Mouse (Mus musculus): ENCODE data around the gene Mrpl51. TPM values are rescaled to one million over a fixed set of nuclear protein-coding genes. Genes with fewer than 3 reads are reported as not detected.

Gene Mrpl51
- polyA plus RNA-seq, 1 experiment from 2014 or later, result 284 TPM

DNA sequence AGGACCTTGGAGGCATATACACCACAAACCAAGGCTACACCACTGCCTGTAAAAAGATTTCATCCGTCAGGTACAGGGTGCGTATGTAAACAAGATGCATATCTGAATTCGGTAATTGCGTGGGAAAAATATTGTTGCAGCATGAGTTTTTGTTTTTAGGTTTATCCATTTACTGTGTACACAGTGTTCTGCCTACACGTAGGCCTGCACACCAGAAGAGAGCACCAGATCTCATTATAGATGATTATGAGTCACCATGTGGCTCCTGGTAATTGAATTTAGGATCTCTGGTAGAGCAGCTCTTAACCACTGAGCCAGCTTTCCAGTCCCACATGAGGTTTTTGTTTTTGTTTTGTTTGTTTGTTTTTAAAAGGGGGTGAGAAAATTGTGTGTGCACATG, 5.6 kb downstream of the Mrpl51 start:
- ATAC-seq, result no peak
- 73% methylated on average over 5 of the region's 5 CpGs for WGBS
- Histone ChIP-seq H3K9ac (ENCODE audit: low read depth, low read length) (no peak overlapping the region), H3K9me3 (ENCODE audit: control insufficient read depth, low read length) (no peaks in the 10 kb centered on the region), H3K27me3 (replicated peaks; ENCODE audit: control insufficient read depth, insufficient read depth, low read length) (no peaks in the 10 kb centered on the region), H3K36me3 (ENCODE audit: control insufficient read depth, insufficient read depth, low read length) (no peaks in the 10 kb centered on the region), H3K4me1 (ENCODE audit: control insufficient read depth, insufficient read depth, low read length) (peaks cover 4% of the 10 kb centered on the region; the same call in 1 of the 2 replicates), H3K27ac (ENCODE audit: low read length) (no peak overlapping the region), H3K4me3 (ENCODE audit: low read length) (no peak overlapping the region), H3K4me2 (ENCODE audit: low read depth, low read length) (no peak overlapping the region)

DNA sequence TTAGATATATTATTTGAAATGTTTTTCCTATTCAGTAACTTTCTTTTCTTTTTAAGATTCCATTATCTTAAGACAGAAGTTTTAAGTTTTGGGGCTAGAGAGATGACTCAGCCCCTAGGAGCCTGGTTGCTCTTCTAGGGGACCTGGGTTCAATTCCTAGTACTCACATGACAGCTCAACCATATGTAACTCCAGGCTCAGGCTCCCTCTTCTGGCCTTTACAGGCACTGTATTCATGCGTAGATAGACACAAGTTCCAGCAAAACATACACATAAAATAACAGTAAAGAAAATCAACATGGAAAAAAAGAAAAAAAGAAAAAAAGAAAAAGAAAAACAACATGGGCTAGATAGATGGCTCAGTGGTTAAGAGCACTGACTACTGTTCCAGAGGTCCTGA, 18.8 kb downstream of the Mrpl51 start:
- Histone ChIP-seq H3K27me3 (replicated peaks; ENCODE audit: control insufficient read depth, insufficient read depth, low read length) (peaks cover 3% of the 10 kb centered on the region; the same call in 1 of the 2 replicates), H3K4me2 (ENCODE audit: low read depth, low read length) (no peak overlapping the region), H3K4me1 (ENCODE audit: control insufficient read depth, insufficient read depth, low read length) (no peaks in the 10 kb centered on the region), H3K4me3 (ENCODE audit: low read length) (no peak overlapping the region), H3K9ac (ENCODE audit: low read depth, low read length) (no peak overlapping the region), H3K9me3 (ENCODE audit: control insufficient read depth, low read length) (no peaks in the 10 kb centered on the region), H3K36me3 (ENCODE audit: control insufficient read depth, insufficient read depth, low read length) (no peaks in the 10 kb centered on the region), H3K27ac (ENCODE audit: low read length) (no peak overlapping the region)
- WGBS, result 81% methylated on average over 1 of the region's 1 CpGs
- ATAC-seq, result no peak

DNA sequence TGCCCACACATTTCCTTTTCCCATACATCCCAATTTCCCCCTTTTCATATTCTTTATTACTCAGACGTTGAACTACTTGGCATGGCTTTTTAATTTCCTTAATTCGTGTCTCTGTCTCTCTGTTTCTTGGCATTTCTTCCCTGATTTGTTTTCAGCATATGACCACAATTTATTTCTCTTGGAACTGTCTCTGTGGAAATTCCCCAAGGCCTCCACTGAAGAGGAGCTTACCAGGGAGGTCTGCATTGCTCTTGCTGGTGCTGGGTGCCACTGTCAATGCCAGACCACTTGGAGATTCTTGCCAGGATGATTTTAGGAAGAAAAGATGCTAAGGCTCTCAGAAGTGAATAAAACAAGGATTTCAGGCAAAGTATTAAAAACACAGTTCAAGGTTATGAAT, 21.0 kb downstream of the Mrpl51 start:
- WGBS, result 41% methylated on average over 2 of the region's 2 CpGs
- no peaks in the 10 kb centered on the region for H3K9me3 ChIP-seq (ENCODE audit: control insufficient read depth, low read length)
- no peaks in the 10 kb centered on the region for H3K36me3 ChIP-seq (ENCODE audit: control insufficient read depth, insufficient read depth, low read length)
- no peak for ATAC-seq
- H3K27me3 ChIP-seq (replicated peaks; ENCODE audit: control insufficient read depth, insufficient read depth, low read length), result peaks cover 3% of the 10 kb centered on the region; the same call in 1 of the 2 replicates
- no peak overlapping the region for H3K9ac ChIP-seq (ENCODE audit: low read depth, low read length)
- no peak overlapping the region for H3K4me3 ChIP-seq (ENCODE audit: low read length)
- no peak overlapping the region for H3K4me2 ChIP-seq (ENCODE audit: low read depth, low read length)
- no peak overlapping the region for H3K27ac ChIP-seq (ENCODE audit: low read length)
- 0 out of 2 replicates have a peak, but pooled peaks cover 3% of the 10 kb centered on the region for H3K4me1 ChIP-seq (ENCODE audit: control insufficient read depth, insufficient read depth, low read length)

DNA sequence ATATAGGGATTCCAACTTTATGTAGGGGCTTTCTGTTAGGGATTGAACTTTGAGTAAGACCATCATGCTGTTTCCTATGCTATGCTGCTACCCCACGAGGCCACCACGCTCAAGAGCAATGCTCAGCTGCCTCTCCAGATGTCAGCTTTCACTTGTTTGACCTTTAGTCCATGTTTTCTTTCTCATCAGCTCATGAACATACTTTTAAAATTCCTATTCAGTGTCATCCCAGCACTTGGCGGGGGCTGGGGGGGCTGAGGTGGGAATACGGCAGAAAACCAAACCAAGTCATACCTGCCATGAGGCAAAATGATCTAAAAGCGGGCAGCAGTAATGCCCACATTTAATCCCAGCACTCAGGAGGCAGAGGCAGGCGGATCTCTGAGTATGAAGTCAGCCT, 21.5 kb downstream of the Mrpl51 start:
- Histone ChIP-seq H3K4me1 (ENCODE audit: control insufficient read depth, insufficient read depth, low read length) (0 out of 2 replicates have a peak, but pooled peaks cover 3% of the 10 kb centered on the region), H3K27ac (ENCODE audit: low read length) (no peak overlapping the region), H3K9ac (ENCODE audit: low read depth, low read length) (no peak overlapping the region), H3K4me3 (ENCODE audit: low read length) (no peak overlapping the region), H3K36me3 (ENCODE audit: control insufficient read depth, insufficient read depth, low read length) (no peaks in the 10 kb centered on the region), H3K9me3 (ENCODE audit: control insufficient read depth, low read length) (no peaks in the 10 kb centered on the region), H3K27me3 (replicated peaks; ENCODE audit: control insufficient read depth, insufficient read depth, low read length) (peaks cover 3% of the 10 kb centered on the region; the same call in 1 of the 2 replicates), H3K4me2 (ENCODE audit: low read depth, low read length) (no peak overlapping the region)
- no peak for ATAC-seq
- WGBS, result 64% methylated on average over 6 of the region's 6 CpGs

GRCm38 (mm10) chr6:125213715-125214114, 22.1 kb downstream of the Mrpl51 start:
- Histone ChIP-seq H3K4me1 (ENCODE audit: control insufficient read depth, insufficient read depth, low read length) (0 out of 2 replicates have a peak, but pooled peaks cover 3% of the 10 kb centered on the region), H3K9me3 (ENCODE audit: control insufficient read depth, low read length) (no peaks in the 10 kb centered on the region), H3K36me3 (ENCODE audit: control insufficient read depth, insufficient read depth, low read length) (no peaks in the 10 kb centered on the region), H3K27me3 (replicated peaks; ENCODE audit: control insufficient read depth, insufficient read depth, low read length) (peaks cover 3% of the 10 kb centered on the region; the same call in 1 of the 2 replicates), H3K4me2 (ENCODE audit: low read depth, low read length) (no peak overlapping the region), H3K4me3 (ENCODE audit: low read length) (no peak overlapping the region), H3K9ac (ENCODE audit: low read depth, low read length) (no peak overlapping the region), H3K27ac (ENCODE audit: low read length) (no peak overlapping the region)
- 80% methylated on average over 6 of the region's 6 CpGs for WGBS
- ATAC-seq, result no peak

- under 1% methylated on average over 48 of the region's 48 CpGs for WGBS
- peaks cover 3% of the 10 kb centered on the region; the same call in 1 of the 2 replicates for H3K27me3 ChIP-seq (replicated peaks; ENCODE audit: control insufficient read depth, insufficient read depth, low read length)
These were observed 23.8 kb downstream of the Mrpl51 start, which contains the start of gene Vamp1 for GRCm38 (mm10) chr6:125215148-125215954. TSS of gene Vamp1 (plus strand) at chr6:125215551.

DNA sequence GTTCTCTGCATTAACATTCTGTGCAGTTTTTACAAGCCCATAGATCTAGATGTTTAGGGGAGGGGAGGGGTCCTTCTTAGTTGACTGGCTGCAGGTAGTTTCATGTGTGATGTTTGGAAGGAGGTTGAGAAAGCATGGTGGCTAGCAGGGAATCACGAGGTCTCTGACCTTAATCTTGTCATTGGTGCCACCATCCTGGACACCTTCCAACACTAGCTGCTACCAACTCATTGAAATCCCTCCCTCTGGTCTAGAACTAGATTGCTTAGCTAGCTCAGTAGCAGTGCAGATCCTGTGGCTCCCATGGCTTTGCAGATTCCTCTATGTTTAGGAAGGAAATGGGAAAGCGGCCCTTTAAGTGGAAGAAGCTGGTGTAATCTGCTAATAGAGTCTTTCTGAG, 25.3 kb downstream of the Mrpl51 start:
- 80% methylated on average over 2 of the region's 2 CpGs for WGBS
- H3K9ac ChIP-seq (ENCODE audit: low read depth, low read length), result no peak overlapping the region
- no peaks in the 10 kb centered on the region for H3K36me3 ChIP-seq (ENCODE audit: control insufficient read depth, insufficient read depth, low read length)
- H3K9me3 ChIP-seq (ENCODE audit: control insufficient read depth, low read length), result no peaks in the 10 kb centered on the region
- ATAC-seq, result no peak
- H3K4me3 ChIP-seq (ENCODE audit: low read length), result no peak overlapping the region
- H3K27ac ChIP-seq (ENCODE audit: low read length), result no peak overlapping the region
- no peak overlapping the region for H3K4me2 ChIP-seq (ENCODE audit: low read depth, low read length)
- 0 out of 2 replicates have a peak, but pooled peaks cover 3% of the 10 kb centered on the region for H3K4me1 ChIP-seq (ENCODE audit: control insufficient read depth, insufficient read depth, low read length)
- peaks cover 3% of the 10 kb centered on the region; the same call in 1 of the 2 replicates for H3K27me3 ChIP-seq (replicated peaks; ENCODE audit: control insufficient read depth, insufficient read depth, low read length)

More at GRCm38 (mm10) chr6:125215148-125215954, 23.8 kb downstream of the Mrpl51 start, which contains the start of gene Vamp1:
- Histone ChIP-seq H3K4me2 (ENCODE audit: low read depth, low read length) (peak within 1 kb of the TSS; percentile 95), H3K9me3 (ENCODE audit: control insufficient read depth, low read length) (no peaks in the 10 kb centered on the region), H3K9ac (ENCODE audit: low read depth, low read length) (peak within 1 kb of the TSS; percentile 87), H3K4me1 (ENCODE audit: control insufficient read depth, insufficient read depth, low read length) (0 out of 2 replicates have a peak, but pooled peaks cover 3% of the 10 kb centered on the region), H3K36me3 (ENCODE audit: control insufficient read depth, insufficient read depth, low read length) (no peaks in the 10 kb centered on the region), H3K4me3 (ENCODE audit: low read length) (peak within 1 kb of the TSS; percentile 76), H3K27ac (ENCODE audit: low read length) (peak within 1 kb of the TSS; percentile 68)
- ATAC-seq, result peak; percentile 98

DNA sequence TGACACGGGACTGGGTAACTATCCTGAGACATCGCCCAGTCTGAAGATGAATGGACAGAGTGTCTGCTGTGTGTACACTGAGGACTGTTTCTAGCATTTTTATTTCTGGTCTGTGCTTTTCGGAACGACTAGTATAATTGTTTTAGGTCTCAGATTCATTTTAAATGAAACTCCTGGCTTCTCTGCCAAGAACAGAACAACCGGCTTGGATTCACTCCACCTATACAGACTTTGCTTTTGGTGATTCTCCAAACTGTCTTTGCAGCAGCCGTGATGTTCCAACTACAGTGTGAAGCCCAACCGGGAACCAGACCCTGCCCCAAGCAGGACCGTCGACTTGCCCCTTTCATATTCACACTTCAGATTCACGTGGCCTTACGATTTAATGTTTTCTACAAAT, 26.3 kb downstream of the Mrpl51 start:
- Histone ChIP-seq H3K4me1 (ENCODE audit: control insufficient read depth, insufficient read depth, low read length) (0 out of 2 replicates have a peak, but pooled peaks cover 3% of the 10 kb centered on the region), H3K4me2 (ENCODE audit: low read depth, low read length) (no peak overlapping the region), H3K36me3 (ENCODE audit: control insufficient read depth, insufficient read depth, low read length) (no peaks in the 10 kb centered on the region), H3K9me3 (ENCODE audit: control insufficient read depth, low read length) (no peaks in the 10 kb centered on the region), H3K9ac (ENCODE audit: low read depth, low read length) (no peak overlapping the region), H3K27me3 (replicated peaks; ENCODE audit: control insufficient read depth, insufficient read depth, low read length) (peaks cover 3% of the 10 kb centered on the region; the same call in 1 of the 2 replicates), H3K4me3 (ENCODE audit: low read length) (no peak overlapping the region), H3K27ac (ENCODE audit: low read length) (no peak overlapping the region)
- no peak for ATAC-seq
- 83% methylated on average over 11 of the region's 11 CpGs for WGBS

GRCm38 (mm10) chr6:125218963-125219362, 27.4 kb downstream of the Mrpl51 start:
- ATAC-seq, result no peak
- no peak overlapping the region for H3K9ac ChIP-seq (ENCODE audit: low read depth, low read length)
- WGBS, result 74% methylated on average over 4 of the region's 4 CpGs
- H3K36me3 ChIP-seq (ENCODE audit: control insufficient read depth, insufficient read depth, low read length), result no peaks in the 10 kb centered on the region
- 0 out of 2 replicates have a peak, but pooled peaks cover 3% of the 10 kb centered on the region for H3K4me1 ChIP-seq (ENCODE audit: control insufficient read depth, insufficient read depth, low read length)
- H3K4me2 ChIP-seq (ENCODE audit: low read depth, low read length), result no peak overlapping the region
- H3K9me3 ChIP-seq (ENCODE audit: control insufficient read depth, low read length), result no peaks in the 10 kb centered on the region
- H3K27me3 ChIP-seq (replicated peaks; ENCODE audit: control insufficient read depth, insufficient read depth, low read length), result no peaks in the 10 kb centered on the region
- H3K4me3 ChIP-seq (ENCODE audit: low read length), result no peak overlapping the region
- H3K27ac ChIP-seq (ENCODE audit: low read length), result no peak overlapping the region
